Mouse (Mus musculus) layer of hippocampus, postnatal 25 days (tissue): ENCODE measurements around the gene Aen. TPM values are rescaled to one million over a fixed set of nuclear protein-coding genes. Genes with fewer than 3 reads are reported as not detected.

Source experiments
- DNase-seq, 2 experiments: peaks; one replicate each; pipeline ENCODE4 v3.0.0; 2022; ENCODE audit warnings: mixed read lengths in 2 of 2, low spot score in 1 of 2; ENCODE audit errors: extremely low spot score in 1 of 2
- total RNA-seq, 2 experiments: library from RNA; stranded (reverse); gene quantifications; 2 replicates each; pipeline ENCODE4 v1.2.3; 2021

Aen gene
- total RNA-seq, 2 experiments from 2014 or later = 21.5 to 23.1 TPM

DNA sequence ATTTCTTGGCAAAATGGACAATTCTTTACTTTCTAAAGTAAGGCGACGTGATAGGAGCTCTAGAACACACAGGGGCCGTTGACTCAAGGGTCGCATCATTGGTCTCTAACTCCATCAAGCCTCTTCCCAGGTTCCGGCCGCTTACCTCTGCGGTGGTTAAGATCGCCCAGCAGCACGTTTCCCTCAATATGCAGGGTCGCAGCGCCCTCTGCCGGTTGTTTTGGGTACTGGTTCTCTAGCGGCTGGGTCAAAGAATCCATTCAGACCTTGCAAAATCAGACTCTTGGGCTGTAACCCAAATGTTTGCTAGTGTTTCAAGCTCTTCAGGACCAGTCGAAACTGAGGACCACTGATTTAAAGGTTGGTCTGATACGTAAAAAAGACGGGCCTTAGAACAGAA, 5.0 kb upstream of the Aen start:
- peak; percentile 91 to 99 for DNase-seq

- DNase-seq = no peak
Observed at GRCm38 (mm10) chr7:78893917-78894316, 1.7 kb upstream of the Aen start.

DNA sequence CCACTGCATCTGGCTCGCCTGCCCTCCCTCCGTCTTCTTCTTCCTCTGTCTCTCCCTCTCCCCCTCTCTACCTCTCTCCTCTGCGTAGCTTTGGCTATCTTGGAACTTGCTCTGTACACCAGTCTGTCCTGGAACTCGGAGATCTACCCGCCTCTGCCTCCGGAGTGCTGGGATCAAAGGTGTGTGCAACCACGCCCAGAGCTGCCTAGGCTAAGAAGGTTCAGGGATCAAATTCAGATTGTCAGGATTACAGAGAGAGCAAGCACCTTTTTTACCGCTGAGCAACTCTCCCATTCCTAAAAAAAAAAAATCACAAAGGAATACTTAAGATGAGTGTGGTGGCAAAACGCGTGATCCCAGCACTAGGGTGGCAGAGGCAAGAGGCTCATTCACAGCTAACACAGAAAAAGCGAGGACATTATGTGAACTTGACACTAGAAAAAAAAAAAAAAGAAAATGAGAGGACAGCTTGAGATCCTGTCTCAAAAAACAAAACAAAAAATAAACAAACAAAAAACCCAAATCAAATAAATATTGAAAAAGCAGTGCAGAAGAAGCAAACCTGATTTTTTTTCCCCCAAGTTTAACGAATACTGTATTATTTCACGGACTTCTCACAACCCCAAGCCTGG, 517 bp upstream of the Aen start:
- no peak for DNase-seq

GRCm38 (mm10) chr7:78897567-78897966, 1.9 kb downstream of the Aen start:
- no peak for DNase-seq

- no peak for DNase-seq
Observed at GRCm38 (mm10) chr7:78903174-78903870, 7.7 kb downstream of the Aen start.

DNA sequence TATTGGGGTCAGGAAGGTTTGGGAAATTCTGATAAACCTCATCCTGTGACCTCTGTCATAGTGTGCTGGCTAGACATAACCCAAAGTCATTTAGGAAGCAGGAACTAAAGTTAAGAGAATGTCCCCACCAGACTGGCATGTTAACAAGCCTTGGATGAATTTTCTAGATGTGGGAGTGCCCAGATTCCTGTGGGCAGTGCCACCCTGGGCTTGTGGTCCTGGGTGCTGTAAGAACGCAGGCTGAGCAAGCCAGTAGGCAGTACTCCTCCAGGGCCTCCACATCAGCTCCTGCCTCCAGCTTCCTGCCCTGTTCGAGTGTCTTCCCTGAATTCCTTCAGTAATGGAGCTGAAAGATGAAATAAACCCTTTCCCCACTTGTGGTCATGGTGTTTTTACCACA, 8.5 kb downstream of the Aen start:
- DNase-seq = no peak

DNA sequence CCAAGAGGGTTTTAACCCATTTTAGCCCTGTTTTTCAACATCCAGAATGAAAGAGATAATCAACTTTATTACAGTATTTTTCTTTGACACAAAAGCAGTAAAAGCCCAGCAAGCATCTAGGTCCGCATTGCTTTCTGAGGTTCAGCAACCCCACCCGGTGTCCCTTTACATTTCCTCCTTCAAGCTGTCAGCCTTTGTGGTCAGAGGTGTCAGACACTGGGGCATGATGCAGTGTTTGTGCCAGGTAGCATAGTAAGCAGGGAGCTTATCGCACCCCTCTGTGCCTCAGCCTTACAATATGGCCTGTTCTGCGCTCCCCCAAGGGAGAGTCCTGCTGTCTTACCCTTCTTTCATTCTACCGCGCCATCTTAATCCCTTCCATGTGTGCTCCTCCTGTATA, 13.4 kb downstream of the Aen start:
- DNase-seq = no peak

GRCm38 (mm10) chr7:78910336-78911098, 14.9 kb downstream of the Aen start:
- DNase-seq = no peak

DNA sequence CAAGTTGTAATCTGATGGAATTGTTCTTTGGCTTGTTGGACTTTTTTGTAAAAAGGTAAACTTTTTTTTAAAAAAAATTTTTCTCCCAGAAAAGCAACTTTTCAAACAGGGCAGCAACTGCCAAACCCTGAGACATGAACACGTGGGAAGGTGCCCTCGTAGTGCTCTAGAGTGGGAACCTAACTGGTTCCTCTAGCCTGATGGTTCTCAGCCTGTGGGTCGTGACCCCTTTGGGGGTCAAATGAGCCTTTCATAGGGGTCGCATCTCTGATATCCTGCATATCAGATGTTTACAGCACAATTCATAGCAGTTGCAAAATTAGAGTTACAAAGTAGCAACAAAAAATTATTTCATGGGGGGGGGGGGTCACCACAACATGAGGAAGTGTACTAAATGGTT, 15.6 kb downstream of the Aen start:
- DNase-seq = no peak

- no peak for DNase-seq
Observed at GRCm38 (mm10) chr7:78912253-78912973, 16.8 kb downstream of the Aen start.

- no peak for DNase-seq
Observed at GRCm38 (mm10) chr7:78912974-78913474, 17.4 kb downstream of the Aen start, which contains the start of gene Isg20. Isg20 (plus strand) TSS chr7:78913424.

GRCm38 (mm10) chr7:78913649-78914544, 18.2 kb downstream of the Aen start:
- DNase-seq = no peak

DNA sequence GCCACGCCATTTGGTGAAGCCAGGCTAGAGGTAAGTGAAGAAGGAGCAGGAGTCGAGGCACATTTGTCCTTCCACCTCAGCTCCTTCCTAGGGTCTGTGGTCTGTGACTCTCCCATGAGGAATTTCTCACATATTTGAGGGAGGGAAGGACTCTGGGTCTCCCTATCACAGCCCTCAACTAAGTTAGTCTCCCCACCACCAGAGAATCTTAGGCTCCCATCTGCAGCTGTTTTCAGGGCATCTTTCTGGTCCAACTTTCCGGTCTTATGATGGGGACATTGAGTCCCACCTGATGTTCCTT, 18.8 kb downstream of the Aen start:
- no peak for DNase-seq

GRCm38 (mm10) chr7:78914896-78915510, 19.3 kb downstream of the Aen start:
- no peak for DNase-seq

DNA sequence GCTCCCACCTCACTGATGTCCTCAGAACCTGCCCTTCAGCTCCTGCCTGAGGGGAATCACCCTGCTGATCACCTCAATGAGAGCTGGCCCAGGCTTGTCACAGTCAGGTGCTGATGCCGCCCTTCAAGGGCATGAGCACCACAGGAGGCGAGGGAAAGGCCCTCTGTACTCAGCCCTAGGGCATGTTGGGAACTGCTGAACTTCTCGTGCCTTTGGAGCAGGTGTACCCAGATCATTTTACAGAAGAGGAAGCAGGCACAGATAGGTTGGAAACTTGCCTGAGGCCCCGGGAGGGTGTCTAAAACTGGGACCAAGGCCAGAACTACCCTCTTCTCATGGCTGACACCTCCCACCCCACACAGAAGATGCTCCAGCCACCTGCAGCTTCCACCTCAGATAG, 23.0 kb downstream of the Aen start:
- DNase-seq = no peak

- no peak for DNase-seq
Observed at GRCm38 (mm10) chr7:78922506-78922905, 26.9 kb downstream of the Aen start.

GRCm38 (mm10) chr7:78924300-78924699, 28.6 kb downstream of the Aen start:
- DNase-seq = peak; percentile 55 to 82

- no peak for DNase-seq
Observed at GRCm38 (mm10) chr7:78924796-78925195, 29.1 kb downstream of the Aen start.

GRCm38 (mm10) chr7:78925680-78926079, 30.0 kb downstream of the Aen start:
- DNase-seq = no peak
